Mouse (Mus musculus) limb, embryonic 11.5 days (tissue): ENCODE measurements around the gene Sft2d2. TPM values are rescaled to one million over a fixed set of nuclear protein-coding genes. Genes with fewer than 3 reads are reported as not detected.

Experiments
- ATAC-seq: fragments of 200-750 bp; cut with Nextera tagmentation; 2 replicates; pipeline ENCODE4 v1.8.0; 2017; ENCODE audit warnings: low read depth; ENCODE audit not compliant: insufficient number of reproducible peaks, low FRiP score, low TSS enrichment
- DNase-seq: peaks from one replicate; pipeline ENCODE4 v3.0.0-alpha.2; 2015; ENCODE audit warnings: low spot score
- H3K27ac ChIP-seq: fragments of 300-500 bp; sonication (generic); replicated peaks from 2 replicates; pipeline ENCODE4 v1.5.1; 2014; ENCODE audit warnings: low read depth, mild to moderate bottlenecking, low read length
- H3K27me3 ChIP-seq: fragments of 300-500 bp; sonication (generic); 2 replicates; pipeline ENCODE4 v1.6.1; 2014; ENCODE audit warnings: mild to moderate bottlenecking, low read length, mixed read lengths; ENCODE audit not compliant: control insufficient read depth, insufficient read depth
- H3K36me3 ChIP-seq: fragments of 300-500 bp; sonication (generic); 2 replicates; pipeline ENCODE4 v1.6.1; 2014; ENCODE audit warnings: mild to moderate bottlenecking, low read length, moderate library complexity, mixed read lengths; ENCODE audit not compliant: control insufficient read depth, insufficient read depth
- H3K4me1 ChIP-seq: fragments of 300-500 bp; sonication (generic); 2 replicates; pipeline ENCODE4 v1.6.1; 2014; ENCODE audit warnings: low read length, mixed read lengths; ENCODE audit not compliant: control insufficient read depth, insufficient read depth
- H3K4me2 ChIP-seq: fragments of 300-500 bp; sonication (generic); 2 replicates; pipeline ENCODE4 v1.6.1; 2014; ENCODE audit warnings: low read depth, mild to moderate bottlenecking, moderate library complexity; ENCODE audit not compliant: severe bottlenecking
- H3K4me3 ChIP-seq: fragments of 300-500 bp; sonication (generic); 2 replicates; pipeline ENCODE4 v1.5.1; 2014; ENCODE audit warnings: low read depth, low read length
- H3K9ac ChIP-seq: fragments of 300-500 bp; sonication (generic); 2 replicates; pipeline ENCODE4 v1.6.1; 2014; ENCODE audit warnings: mild to moderate bottlenecking, low read length
- H3K9me3 ChIP-seq: fragments of 300-500 bp; sonication (generic); 2 replicates; pipeline ENCODE4 v1.6.1; 2016; ENCODE audit warnings: low read length; ENCODE audit not compliant: control insufficient read depth
- WGBS: fragments of 180-500 bp; shearing (Covaris S2); extraction: QIAGEN DNeasy Blood & Tissue Kit; methylation state at CpG from one replicate; pipeline ENCODE4 v1.1.7; 2014; 5-methylcytosine and 5-hydroxymethylcytosine counted together
- polyA plus RNA-seq: library from polyadenylated mRNA; unstranded; fragments of >200 nt; fragmentation: Nextera tagmentation; extraction: Ambion mirVana; gene quantifications from 2 replicates; pipeline ENCODE4 v1.2.1, GENCODE M21; 2014

Sft2d2 gene
- polyA plus RNA-seq, 1 experiment from 2014 or later = 17.1 TPM

- Histone ChIP-seq H3K4me1 (no peaks in the 10 kb centered on the region), H3K36me3 (no peaks in the 10 kb centered on the region), H3K4me2 (no peak overlapping the region), H3K27me3 (no peaks in the 10 kb centered on the region), H3K9me3 (no peaks in the 10 kb centered on the region), H3K9ac (no peak overlapping the region), H3K27ac (no peak overlapping the region), H3K4me3 (no peak overlapping the region)
- ATAC-seq = no peak
- DNase-seq = no peak
- 76% methylated on average over 5 of the region's 5 CpGs for WGBS
Observed at GRCm38 (mm10) chr1:165187357-165187756, 6.9 kb downstream of the Sft2d2 start.

- Histone ChIP-seq H3K4me3 (no peak overlapping the region), H3K27ac (no peak overlapping the region), H3K4me1 (no peaks in the 10 kb centered on the region), H3K36me3 (no peaks in the 10 kb centered on the region), H3K9me3 (no peaks in the 10 kb centered on the region), H3K4me2 (no peak overlapping the region), H3K27me3 (no peaks in the 10 kb centered on the region), H3K9ac (no peak overlapping the region)
- ATAC-seq (no peak), DNase-seq (no peak)
- WGBS = 88% methylated on average over 12 of the region's 12 CpGs
Observed at GRCm38 (mm10) chr1:165186491-165186890, 7.7 kb downstream of the Sft2d2 start.

DNA sequence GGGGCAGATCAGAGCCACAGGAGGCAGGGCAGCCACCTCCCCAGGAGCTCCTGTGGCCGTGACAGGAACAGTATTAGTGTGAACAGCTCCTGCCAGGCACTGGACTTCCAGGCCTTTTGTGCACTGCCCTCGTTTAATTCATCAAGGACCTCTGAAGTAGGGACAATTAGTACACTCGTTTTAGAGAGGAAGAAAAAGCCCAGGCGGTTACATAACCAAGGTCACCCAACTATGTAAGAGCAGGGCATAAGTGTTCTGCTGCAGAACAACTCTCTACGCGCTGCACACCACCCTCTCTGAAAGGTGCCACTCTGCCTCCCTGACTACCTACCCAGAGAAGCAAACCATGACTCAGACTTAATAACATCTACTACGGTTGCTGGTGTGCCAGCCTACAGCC lies 9.1 kb downstream of the Sft2d2 start:
- no peak overlapping the region for H3K4me3 ChIP-seq
- no peaks in the 10 kb centered on the region for H3K36me3 ChIP-seq
- ATAC-seq (no peak), DNase-seq (no peak)
- no peak overlapping the region for H3K9ac ChIP-seq
- H3K27ac ChIP-seq = no peak overlapping the region
- H3K4me1 ChIP-seq = no peaks in the 10 kb centered on the region
- 69% methylated on average over 7 of the region's 7 CpGs for WGBS
- no peak overlapping the region for H3K4me2 ChIP-seq
- no peaks in the 10 kb centered on the region for H3K9me3 ChIP-seq
- H3K27me3 ChIP-seq = no peaks in the 10 kb centered on the region

- ATAC-seq (no peak), DNase-seq (no peak)
- H3K36me3 ChIP-seq = no peaks in the 10 kb centered on the region
- whole genome bisulfite sequencing = 85% methylated on average over 3 of the region's 3 CpGs
- H3K4me3 ChIP-seq = no peak overlapping the region
- H3K27ac ChIP-seq = no peak overlapping the region
- H3K4me1 ChIP-seq = no peaks in the 10 kb centered on the region
- no peaks in the 10 kb centered on the region for H3K27me3 ChIP-seq
- H3K4me2 ChIP-seq = no peak overlapping the region
- H3K9ac ChIP-seq = no peak overlapping the region
- H3K9me3 ChIP-seq = no peaks in the 10 kb centered on the region
Observed at GRCm38 (mm10) chr1:165184178-165184577, 10.1 kb downstream of the Sft2d2 start.

DNA sequence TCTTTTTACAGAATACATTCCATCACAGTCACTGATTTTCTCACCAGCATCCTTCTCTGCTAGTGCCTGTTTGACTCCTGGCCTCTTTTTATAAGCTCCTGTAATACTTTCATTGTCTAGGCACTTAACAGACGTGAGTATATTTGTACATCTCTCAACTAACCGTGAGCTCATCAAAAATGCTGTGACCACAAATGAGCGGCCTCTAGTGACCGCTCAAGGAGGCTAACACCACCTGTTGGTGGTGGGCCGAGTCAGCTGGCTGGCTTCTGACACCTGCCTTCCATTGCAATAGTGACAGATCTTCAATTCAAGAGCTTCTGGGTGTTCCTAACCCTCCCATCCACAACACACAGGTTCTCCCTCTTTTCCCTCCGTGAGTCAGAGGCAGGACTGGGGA lies 10.8 kb downstream of the Sft2d2 start:
- DNase-seq (no peak), ATAC-seq (no peak)
- Histone ChIP-seq H3K36me3 (0 out of 2 replicates have a peak, but pooled peaks cover 3% of the 10 kb centered on the region), H3K27ac (no peak overlapping the region), H3K4me1 (no peaks in the 10 kb centered on the region), H3K4me2 (no peak overlapping the region), H3K9ac (no peak overlapping the region), H3K4me3 (no peak overlapping the region), H3K27me3 (no peaks in the 10 kb centered on the region), H3K9me3 (no peaks in the 10 kb centered on the region)
- whole genome bisulfite sequencing = 81% methylated on average over 6 of the region's 6 CpGs

DNA sequence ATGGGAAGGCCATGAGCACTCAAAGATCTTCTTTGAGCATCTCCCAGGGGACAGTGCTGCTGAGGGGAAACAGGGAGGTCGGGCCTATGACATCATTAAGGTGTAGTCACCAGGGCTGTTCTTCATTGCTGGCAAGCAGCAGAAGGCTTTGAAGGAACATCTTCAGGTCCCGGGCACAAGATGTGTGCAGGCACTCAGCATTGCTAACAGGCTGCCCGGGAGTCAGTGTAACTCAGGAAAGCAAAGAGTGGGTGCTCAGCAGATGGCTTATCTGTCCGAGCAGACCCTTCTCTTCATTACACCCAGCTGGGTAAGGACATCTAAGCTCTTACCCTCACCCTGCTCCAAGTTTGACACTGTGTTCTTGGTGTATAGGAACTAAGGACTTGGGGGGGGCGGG lies 14.9 kb downstream of the Sft2d2 start:
- DNase-seq (no peak), ATAC-seq (no peak)
- Histone ChIP-seq H3K9ac (no peak overlapping the region), H3K9me3 (no peaks in the 10 kb centered on the region), H3K27me3 (no peaks in the 10 kb centered on the region), H3K4me1 (no peaks in the 10 kb centered on the region), H3K4me2 (no peak overlapping the region), H3K4me3 (no peak overlapping the region), H3K36me3 (0 out of 2 replicates have a peak, but pooled peaks cover 3% of the 10 kb centered on the region), H3K27ac (no peak overlapping the region)
- WGBS = 85% methylated on average over 5 of the region's 5 CpGs

DNA sequence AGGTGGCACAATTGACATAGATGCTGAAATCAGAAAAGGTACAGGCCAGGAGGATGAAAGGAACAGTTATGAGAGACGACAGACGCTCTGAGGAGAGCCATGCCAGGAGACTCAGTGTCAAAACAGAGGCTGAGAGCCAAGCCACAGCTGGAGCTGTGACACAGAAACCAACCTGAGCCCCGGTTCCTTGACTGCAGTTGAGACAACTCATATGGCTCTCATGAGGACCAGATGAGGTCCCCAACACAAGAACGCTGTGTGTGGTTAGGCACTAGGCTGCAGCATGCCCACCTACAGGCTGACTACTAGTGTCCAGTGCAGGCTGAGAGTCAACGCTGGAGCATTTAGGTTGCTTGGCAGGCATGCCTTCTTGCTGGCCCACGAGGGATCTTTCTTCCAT lies 16.2 kb downstream of the Sft2d2 start:
- Histone ChIP-seq H3K27ac (no peak overlapping the region), H3K27me3 (no peaks in the 10 kb centered on the region), H3K4me1 (no peaks in the 10 kb centered on the region), H3K9ac (no peak overlapping the region), H3K4me3 (no peak overlapping the region), H3K36me3 (0 out of 2 replicates have a peak, but pooled peaks cover 3% of the 10 kb centered on the region), H3K9me3 (no peaks in the 10 kb centered on the region), H3K4me2 (no peak overlapping the region)
- no peak for ATAC-seq
- DNase-seq = no peak
- WGBS = 87% methylated on average over 6 of the region's 6 CpGs

GRCm38 (mm10) chr1:165174059-165174616 lies 20.1 kb downstream of the Sft2d2 start:
- no peak overlapping the region for H3K9ac ChIP-seq
- no peak overlapping the region for H3K4me3 ChIP-seq
- DNase-seq (no peak), ATAC-seq (no peak)
- no peaks in the 10 kb centered on the region for H3K4me1 ChIP-seq
- no peaks in the 10 kb centered on the region for H3K9me3 ChIP-seq
- no peaks in the 10 kb centered on the region for H3K27me3 ChIP-seq
- 76% methylated on average over 6 of the region's 9 CpGs for WGBS
- no peak overlapping the region for H3K4me2 ChIP-seq
- H3K36me3 ChIP-seq = 0 out of 2 replicates have a peak, but pooled peaks cover 3% of the 10 kb centered on the region
- no peak overlapping the region for H3K27ac ChIP-seq

DNA sequence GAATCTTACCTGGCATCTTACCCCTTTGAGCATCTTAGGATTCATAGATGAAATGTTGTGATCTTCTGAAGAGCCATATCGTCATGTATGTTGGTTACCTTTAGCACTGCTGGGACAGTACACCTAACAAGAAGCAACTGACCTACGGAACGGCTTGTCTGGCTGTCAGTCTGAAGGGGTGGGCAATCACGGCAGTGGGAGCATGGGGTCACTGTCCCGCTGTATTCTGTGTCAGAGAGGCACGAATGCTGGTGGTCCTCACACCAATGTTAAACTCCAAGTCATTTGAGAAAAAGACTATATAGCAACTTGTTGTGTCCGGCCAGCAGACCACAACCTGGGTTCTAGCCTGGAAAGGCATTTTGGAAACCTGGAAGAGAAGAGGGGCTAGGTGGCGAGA lies 23.0 kb downstream of the Sft2d2 start:
- 89% methylated on average over 7 of the region's 8 CpGs for WGBS

More for the DNA sequence above, 23.0 kb downstream of the Sft2d2 start:
- no peak overlapping the region for H3K9ac ChIP-seq
- no peaks in the 10 kb centered on the region for H3K9me3 ChIP-seq
- H3K27me3 ChIP-seq = no peaks in the 10 kb centered on the region
- H3K4me3 ChIP-seq = no peak overlapping the region
- H3K4me1 ChIP-seq = no peaks in the 10 kb centered on the region
- ATAC-seq = no peak
- H3K36me3 ChIP-seq = no peaks in the 10 kb centered on the region
- H3K27ac ChIP-seq = no peak overlapping the region
- no peak overlapping the region for H3K4me2 ChIP-seq
- DNase-seq = no peak
